Mouse (Mus musculus): ENCODE data around the gene Gm21905. TPM values are rescaled to one million over a fixed set of nuclear protein-coding genes. Genes with fewer than 3 reads are reported as not detected.

Gm21905 gene
- total RNA-seq (2021): not detected in 2 replicates
- long read RNA-seq, experiment 1: 0 reads
- long read RNA-seq, experiment 2: 0 reads

DNA sequence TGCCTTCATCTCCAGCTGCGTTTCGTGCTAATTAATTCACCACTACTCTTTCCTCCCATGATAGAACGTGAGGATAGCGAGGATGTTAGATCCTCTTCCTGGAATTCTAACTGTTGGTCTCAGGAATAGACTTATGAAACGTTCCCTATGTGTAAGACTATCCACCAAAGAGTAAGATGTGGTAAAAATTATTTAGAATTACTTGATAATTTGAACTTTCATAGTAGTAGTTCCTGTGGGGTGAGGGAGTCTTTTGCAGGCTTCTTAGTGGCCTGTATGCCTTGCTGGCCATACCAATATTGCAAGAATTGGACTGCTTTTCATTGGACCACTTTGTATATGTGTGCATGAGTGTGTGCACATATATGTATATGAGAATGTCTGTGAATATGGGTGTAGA, at the start of gene Gm21905:
TSS of gene Gm21905 (minus strand) at position 101 of the 400 bp plus-strand sequence.
- DNase-seq: no peak

DNA sequence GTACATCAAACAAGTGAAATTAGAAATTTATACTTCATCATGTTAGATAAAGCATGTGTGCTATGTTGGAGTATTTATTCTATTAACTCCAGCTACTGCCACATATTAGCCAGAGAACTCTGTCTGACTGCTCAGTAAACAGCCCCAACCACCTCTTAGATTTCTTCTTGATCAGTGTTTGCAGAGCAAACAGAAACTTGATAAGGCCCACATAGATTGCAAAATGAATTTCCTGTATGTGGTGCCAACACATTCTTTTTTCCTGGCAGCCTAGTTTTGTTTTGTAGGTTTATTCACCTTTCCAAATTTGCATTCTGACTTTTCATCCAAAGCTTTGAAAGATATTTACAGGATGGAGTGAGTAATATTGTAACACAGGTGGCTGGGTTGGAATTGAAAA, 44.2 kb upstream of the Gm21905 start:
- DNase-seq: no peak

DNA sequence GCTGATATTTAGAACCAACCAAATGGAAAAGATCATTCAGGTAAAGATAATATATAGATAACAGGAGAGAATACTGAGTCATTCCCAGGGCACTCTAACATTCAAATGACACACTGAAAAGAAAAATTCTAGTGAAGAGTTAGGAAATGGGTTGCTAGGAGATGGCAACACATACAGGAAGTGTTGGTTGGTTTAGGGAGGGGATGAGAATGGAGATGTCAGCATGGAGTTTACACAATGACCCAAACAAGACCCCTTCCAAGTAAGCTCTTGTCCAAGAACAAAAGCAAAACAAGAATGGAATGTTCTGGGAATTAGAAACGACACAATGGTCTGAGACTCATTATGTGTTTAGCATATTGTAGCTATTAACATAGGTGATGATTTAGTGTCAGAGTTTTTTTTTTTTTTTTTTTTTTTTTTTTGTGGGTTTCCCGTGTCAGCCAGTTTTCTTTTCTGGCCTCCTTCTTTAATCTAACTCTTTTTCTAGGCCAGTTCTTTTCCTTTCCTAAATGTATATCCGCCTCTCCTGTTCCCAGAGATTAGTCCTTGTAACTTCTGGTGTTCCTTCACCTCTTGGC, 35.8 kb upstream of the Gm21905 start:
- DNase-seq: no peak

DNA sequence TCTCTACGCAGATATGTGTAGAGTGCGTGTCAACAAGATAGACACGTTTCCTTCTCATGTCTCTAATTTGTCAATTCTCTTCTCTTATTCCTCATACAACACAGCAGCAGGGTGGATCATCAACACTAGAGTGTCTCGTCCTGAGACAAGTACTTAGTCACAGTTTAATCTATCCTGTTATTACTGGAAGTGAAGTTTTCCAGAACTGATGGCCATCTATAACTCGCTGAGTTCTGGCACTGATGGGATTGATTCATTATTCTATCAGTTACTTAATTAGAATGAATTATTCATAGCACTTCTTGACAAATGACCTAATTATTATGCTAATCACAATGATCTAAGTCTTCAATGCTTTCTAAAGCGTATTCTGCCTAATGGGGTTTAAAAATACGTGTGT, 23.3 kb upstream of the Gm21905 start:
- DNase-seq: no peak

DNA sequence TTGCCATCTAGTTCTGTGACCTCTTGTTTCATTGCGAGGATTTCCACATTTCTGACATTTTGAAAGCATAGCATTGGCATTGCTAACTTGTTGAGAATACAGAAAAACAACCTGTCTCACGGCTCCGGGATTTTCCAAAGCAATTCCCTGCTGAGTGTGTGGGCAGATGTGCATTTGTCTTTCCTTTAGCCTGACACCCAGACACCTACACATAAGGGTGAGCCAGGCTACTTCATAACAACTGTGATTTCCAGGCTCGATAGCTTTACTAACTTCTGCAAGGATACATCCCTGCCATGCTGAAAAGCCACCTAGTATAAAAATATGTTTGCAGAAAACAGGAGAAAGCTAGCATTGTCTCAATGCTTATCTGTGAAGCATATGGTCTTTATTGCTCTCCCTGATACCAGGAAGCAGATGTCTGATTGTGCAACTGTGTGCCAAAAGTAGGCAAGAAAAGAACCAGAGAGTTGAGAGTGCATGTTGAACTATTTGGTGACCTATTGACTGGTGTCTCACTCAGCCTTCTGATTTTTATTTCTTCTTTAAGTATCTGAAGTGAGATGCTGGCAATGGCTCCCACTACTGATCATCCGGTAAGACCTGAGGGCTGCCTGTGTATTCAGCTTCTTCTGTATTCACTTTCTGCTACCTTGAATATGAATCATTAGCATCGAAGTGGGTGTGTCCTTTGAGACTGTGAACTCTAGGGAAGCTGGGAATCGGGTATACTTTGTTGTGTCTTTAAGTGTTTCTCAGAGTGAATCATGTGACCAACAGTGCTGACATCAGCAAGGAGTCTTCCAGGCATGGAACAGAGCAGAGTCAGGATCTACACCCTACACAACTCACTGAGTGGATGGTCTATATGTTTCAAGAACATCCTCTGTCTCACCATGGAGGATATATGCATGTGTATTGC, 15.7 kb upstream of the Gm21905 start:
- DNase-seq: no peak

DNA sequence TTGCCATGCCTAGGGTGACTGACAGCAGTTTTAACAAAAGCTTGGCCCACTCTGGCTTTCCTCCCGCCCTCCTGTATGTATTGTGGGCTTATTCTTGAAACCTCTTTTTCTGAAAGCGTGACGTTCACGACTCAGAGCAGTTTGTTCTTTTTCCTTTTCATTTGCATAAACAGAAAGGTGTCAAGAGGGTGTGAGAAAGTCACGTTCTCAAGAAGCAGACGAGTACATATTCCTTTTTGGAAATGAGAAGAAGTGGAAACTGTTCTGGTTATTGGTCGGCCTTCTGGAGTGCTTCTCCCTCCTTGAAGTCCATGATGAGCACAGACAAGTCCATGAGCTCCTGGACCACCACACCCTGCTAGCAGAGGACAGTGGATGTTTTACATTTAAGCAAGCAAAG, 9.3 kb upstream of the Gm21905 start:
- no peak for DNase-seq

DNA sequence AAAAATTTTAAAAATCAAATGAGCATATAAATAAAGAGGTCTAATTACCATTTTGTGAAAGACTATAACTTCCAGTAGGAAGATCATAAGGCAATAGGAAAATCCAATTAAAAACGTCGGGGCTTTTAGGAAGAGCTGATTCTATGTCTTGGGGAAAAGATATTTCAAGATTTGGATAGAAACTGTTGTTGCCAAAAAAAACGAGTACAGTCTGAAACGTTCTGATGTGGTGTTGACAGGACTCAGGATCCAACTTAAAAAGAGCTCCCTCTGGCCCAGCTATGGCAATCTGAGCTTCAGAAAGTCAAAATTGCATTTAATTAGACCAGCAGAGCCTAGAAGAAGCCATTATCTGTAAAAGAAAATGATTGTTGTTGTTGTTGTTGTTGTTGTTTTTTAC, 7.9 kb upstream of the Gm21905 start:
- DNase-seq: no peak

DNA sequence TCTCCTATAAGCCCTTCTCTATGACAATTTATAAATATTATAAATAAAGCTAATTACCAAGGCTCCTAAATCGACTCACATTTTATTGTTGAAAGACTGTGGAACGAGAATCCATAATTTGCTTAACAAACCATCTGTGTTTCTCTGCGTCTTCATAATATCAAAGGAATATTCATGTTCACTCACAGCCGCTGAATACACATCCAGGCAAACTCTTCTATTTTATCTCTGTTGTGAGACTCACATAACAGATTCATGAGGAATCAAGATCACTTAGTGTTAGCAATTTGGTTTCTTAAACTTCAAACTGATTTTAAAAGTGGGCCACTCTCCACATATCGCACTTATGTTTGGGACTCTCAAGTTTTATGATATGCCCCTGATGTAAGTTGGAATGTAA, 1.9 kb upstream of the Gm21905 start:
- DNase-seq: no peak

DNA sequence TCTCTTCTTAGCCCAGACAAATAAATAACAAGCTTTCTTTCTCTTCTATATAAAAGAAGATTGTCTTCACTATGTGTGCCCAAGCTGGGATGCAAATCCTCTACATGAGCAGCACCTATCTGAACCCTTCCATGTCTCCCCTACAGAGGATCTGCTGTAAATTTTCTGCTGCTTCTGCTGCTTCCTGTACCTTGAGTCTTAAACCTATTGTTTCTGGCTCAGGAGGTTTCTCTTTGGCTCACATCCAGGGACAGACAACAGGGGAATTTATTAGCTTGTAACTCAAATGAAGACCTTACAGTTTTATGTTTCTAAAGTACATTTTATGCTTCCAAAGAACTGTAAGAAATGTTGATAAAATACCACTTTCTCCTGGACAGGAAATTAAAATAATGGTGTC, 785 bp upstream of the Gm21905 start:
- DNase-seq: no peak

DNA sequence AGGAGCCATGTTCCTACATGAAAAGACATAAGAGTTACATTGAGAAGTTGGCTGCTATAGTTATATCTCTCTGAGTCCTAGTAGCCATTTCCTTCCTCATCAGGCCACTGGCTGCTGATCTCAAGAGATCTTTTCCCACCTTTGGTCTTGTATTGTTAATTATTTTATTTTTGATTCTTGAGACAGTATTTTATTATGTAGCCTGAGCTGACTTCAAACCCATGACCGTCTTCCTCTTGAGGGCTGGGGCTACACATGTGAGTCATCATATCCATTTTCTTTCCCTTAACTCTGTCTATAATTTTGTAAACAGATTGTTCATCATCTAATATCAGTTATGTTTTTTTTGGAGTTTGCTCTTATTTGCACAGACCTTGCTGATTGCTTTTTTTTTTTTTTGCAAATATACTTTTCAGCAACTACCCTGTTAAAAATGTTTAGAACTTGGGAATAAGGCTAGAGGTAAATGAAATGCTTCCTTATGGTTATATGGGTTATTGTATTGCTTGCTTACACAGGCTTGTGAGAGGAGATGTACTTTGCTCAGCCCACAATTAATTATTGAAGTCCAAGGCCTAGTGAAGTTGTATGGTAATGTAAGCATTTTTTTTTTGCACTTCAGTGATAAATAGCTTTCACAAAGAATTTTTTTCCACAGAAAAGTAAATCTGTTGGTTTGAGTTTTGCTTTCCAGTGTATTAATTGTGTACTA, 2.0 kb downstream of the Gm21905 start:
- no peak for DNase-seq

DNA sequence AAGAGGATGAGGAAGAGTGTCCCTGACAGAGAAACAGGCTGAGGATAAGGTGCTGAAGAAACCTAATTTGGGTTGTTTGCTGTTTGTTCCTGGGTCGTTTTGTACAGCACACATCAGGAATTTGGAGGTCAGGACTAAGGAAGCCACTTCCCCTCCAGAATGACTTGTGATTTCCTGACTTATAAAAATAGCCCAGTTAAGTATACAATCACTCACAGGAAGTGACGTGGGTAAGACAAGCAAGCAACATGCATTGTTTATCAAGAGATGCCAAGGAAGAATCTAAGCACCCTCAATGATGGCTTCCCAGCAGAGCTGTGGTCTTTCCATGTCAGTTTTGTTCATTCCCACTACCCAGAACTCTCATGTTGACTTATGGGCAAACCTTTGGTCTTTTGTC, 3.0 kb downstream of the Gm21905 start:
- DNase-seq: no peak

DNA sequence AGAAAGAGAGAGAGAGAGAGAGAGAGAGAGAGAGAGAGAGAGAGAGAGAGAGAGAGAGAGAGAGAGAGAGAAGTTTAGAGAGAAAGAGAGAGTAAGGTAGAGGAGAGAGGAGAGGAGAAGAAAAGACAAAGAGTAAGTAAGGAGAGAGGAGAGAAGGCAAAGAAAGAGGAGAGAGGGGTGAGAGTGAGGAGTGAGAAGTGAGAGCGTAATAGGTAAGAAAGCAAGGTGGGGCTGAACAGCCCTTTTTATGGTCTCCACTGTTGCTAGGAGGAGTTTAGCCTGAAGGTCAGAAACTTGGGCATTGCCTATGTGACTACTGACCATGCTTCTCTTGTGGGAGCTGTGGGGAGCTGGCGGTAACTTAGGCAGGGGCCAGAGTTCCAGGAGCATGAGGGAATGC, 4.9 kb downstream of the Gm21905 start, which contains the start of gene Gm5108:
TSS of gene Gm5108 (plus strand) at position 301 of the 400 bp plus-strand sequence.
- no peak for DNase-seq

DNA sequence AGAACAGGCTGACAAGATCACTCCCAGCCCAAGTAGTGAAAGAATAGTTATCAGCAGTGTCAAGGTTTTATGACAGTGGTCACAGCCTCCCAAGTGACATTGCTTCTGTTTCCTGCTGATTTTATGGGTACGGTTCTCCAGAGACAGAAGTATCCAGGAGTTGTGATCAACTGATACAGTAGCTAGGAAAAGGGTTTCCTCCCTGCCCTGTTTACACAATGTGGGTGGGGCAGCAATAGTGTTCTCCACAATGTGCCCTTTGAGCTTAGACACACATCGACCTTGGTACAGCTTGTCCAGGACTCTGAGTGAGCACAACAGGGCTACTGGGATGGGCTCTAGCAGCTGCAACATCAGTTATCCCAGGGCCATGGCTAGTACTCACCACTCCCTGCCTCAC, 14.6 kb downstream of the Gm21905 start:
- DNase-seq: no peak

DNA sequence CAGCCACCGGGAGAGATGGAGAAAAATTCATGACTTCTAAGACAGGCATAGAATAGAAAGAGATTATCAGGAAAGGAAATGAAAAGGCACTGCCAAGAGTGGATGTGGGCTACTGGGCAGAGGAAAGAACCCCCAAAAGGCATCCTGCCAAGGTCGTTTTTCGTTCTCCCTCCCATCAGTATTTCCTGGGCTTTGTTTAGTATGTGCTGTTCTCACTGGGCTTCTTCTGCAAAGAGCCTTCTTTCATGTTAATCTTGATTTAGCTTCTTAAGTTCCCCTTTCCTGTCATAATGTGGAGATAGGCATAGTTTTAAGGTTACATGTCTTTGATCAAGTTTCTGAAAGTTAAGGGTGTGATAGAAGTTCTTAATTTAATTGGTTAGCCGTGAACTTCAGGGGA, 15.6 kb downstream of the Gm21905 start:
- no peak for DNase-seq

DNA sequence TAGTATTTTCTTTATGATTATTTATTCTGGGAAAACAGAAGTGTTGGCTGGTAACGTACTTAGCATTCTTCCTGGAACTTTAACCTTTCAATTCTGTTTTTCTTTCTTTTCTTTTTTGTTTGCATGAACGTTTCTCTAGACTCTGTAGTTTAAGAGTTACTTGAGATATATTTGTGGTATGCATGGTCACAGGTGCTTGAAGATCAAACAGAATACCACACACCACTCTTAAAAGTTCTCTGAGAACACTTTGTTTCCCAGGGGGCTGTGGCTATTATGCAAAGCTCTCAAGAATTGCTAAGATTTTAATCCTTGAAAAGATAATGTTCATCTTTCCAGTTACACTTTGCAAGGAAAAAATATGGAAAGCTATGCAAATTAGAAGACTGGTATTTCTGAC, 41.7 kb downstream of the Gm21905 start:
- DNase-seq: no peak

DNA sequence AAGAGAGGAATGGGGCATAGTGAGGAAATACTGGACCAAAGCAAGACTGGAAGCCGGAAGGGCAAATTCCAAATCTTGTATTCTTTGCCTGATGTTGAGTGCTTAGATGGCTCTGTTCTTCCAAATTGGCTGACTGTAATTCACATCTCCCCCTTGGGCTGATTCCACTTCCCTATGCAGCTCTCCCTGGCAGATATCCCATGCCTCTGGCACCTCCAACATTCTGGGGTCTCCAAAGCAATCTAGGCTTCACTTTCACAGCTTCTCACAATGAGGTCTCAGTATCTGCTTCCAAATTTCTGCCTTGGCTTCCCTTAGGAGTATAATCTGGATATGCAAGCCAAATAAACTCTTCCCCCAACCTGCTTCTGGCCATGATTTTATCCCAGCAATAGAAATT, 47.3 kb downstream of the Gm21905 start:
- DNase-seq: no peak

DNA sequence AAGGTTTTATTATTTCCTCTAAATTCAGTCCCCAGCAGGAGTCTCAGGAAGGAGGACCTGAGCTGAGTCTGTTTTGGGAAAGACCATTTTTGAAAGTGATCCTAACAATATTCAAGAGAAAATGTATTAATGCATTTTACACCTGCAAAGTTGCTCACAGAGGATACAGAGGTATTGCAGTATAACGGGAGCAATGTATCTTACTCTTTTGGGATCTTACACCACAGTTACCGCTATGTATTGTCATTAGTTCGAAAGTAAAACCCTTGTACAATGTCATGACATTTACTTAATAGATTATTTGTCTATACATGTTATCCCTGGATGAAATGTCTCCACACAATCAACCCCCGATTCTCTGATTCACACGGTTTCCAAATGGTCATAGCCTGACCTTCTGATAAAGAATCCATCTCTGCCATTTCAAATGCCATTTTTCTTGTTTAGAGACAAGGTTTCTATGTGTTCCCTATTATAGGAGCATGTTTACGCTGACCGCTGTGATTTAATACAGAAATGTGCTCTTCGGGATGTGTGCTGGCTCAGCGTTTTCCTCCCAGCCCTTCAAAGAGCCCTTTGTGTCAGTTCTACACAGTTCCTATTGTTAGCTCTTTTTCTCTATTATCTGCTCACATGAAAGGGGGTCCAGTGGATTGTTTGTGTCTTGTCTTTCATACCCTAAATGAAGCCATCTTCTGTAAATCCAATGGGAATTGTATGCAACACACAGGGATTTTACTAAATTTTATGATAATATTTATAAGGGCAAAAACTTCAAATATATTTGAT, 61.6 kb downstream of the Gm21905 start:
- DNase-seq: no peak

DNA sequence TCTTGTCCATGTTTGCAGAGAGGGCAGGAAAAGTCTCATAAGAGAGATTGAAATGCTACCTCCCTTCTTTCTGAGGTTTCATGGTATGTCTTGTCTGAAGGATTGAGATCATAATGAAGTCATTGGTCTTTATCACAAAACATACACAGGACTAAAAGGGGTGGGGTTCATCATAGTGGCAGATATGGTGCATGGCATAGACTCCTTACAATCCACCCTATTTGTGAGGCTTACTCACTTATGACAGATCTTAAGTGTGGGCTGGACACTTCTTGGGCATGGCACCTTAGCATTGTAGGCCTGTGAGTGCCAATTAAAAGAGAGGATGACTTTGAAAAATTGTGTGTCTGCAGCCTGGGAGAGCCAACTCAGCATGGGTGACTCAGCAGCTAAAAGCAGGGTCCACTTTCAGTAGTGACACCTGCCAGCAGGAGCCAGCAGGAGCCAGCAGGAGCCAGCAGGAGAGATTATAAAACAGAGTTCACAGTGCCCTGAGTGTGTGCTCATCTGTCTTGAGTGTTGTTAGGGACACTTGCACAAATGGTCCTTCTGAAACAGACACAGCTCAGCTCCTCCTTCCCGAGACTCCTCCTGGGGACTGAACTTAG, 62.6 kb downstream of the Gm21905 start:
- no peak for DNase-seq

Measured in adrenal gland, postnatal 14 days (tissue).